Mouse (Mus musculus) hindbrain, embryonic 13.5 days (tissue): ENCODE results near the gene Glipr2. TPM values are rescaled to one million over a fixed set of nuclear protein-coding genes. Genes with fewer than 3 reads are reported as not detected.

Experiments used
- ATAC-seq: fragments of 200-750 bp; cut with Nextera tagmentation; 2 replicates; pipeline ENCODE4 v1.8.0; 2017; ENCODE audit warnings: moderate TSS enrichment; ENCODE audit not compliant: low FRiP score
- H3K27ac ChIP-seq: fragments of 300-500 bp; sonication (generic); 2 replicates; pipeline ENCODE4 v1.5.1; 2015; ENCODE audit warnings: inconsistent platforms, mild to moderate bottlenecking, moderate library complexity
- H3K27me3 ChIP-seq: fragments of 300-500 bp; sonication (generic); 2 replicates; pipeline ENCODE4 v1.6.1; 2015; ENCODE audit warnings: mild to moderate bottlenecking, inconsistent platforms
- H3K36me3 ChIP-seq: fragments of 300-500 bp; sonication (generic); 2 replicates; pipeline ENCODE4 v1.6.1; 2015; ENCODE audit warnings: mild to moderate bottlenecking, inconsistent platforms
- H3K4me1 ChIP-seq: fragments of 300-500 bp; sonication (generic); replicated peaks from 2 replicates; pipeline ENCODE4 v1.6.1; 2015; ENCODE audit warnings: inconsistent platforms
- H3K4me2 ChIP-seq: fragments of 300-500 bp; sonication (generic); 2 replicates; pipeline ENCODE4 v1.6.1; 2015; ENCODE audit warnings: inconsistent platforms, mild to moderate bottlenecking, moderate library complexity
- H3K4me3 ChIP-seq: fragments of 300-500 bp; sonication (generic); 2 replicates; pipeline ENCODE4 v1.5.1; 2015; ENCODE audit warnings: mild to moderate bottlenecking, inconsistent platforms
- H3K9ac ChIP-seq: fragments of 300-500 bp; sonication (generic); 2 replicates; pipeline ENCODE4 v1.6.1; 2015; ENCODE audit warnings: mild to moderate bottlenecking, inconsistent platforms
- H3K9me3 ChIP-seq: fragments of 300-500 bp; sonication (generic); 2 replicates; pipeline ENCODE4 v1.6.1; 2016; ENCODE audit warnings: inconsistent platforms
- WGBS: fragments of 180-500 bp; shearing (Covaris S2); methylation state at CpG from one replicate; pipeline ENCODE4 v1.1.7; 2015; 5-methylcytosine and 5-hydroxymethylcytosine counted together
- polyA plus RNA-seq: library from polyadenylated mRNA; unstranded; fragments of >200 nt; fragmentation: Nextera tagmentation; extraction: Ambion mirVana; gene quantifications from 2 replicates; pipeline ENCODE4 v1.2.1, GENCODE M21; 2015

Gene Glipr2
- 48.5 TPM in 2 replicates for polyA plus RNA-seq

DNA sequence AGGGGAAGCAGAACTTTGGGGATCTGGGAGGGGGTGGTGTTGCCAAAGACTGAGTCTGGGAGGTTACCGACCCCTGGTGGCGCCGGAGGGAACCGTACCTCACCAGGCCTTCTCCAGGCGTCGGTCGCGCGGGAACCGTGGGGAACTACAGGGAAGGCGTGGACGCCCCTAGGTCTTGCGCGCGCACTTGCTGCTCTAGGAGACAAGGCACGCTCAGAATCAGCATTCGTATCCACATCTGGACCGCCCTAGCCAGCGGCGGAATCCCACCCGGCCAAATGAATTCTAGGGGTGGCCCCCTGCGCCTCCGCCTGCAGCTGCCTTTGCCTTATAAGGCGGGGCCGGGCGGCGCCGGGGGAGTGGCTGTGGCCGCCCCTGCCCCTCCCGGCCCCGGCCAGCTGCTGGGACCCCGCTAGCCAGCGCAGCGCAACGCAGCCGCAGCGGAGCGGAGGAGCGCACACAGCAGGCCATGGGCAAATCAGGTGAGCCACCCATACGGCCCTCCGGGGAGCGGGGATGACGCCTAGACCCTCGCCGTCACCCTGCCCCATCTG, at the start of gene Glipr2:
Glipr2 (plus strand) TSS at position 110 of the 554 bp plus-strand sequence.
- H3K9ac ChIP-seq, result peak within 1 kb of the TSS; percentile 87
- under 1% methylated on average over 45 of the region's 45 CpGs for WGBS
- H3K9me3 ChIP-seq, result no peaks in the 10 kb centered on the region
- peak within 1 kb of the TSS; percentile 88 for H3K27ac ChIP-seq
- peak; percentile 89 for ATAC-seq
- peaks cover 9% of the 10 kb centered on the region; the same call in 1 of the 2 replicates for H3K27me3 ChIP-seq
- peak within 1 kb of the TSS; percentile 77 for H3K4me3 ChIP-seq
- peaks cover 22% of the 10 kb centered on the region for H3K4me1 ChIP-seq
- no peaks in the 10 kb centered on the region for H3K36me3 ChIP-seq
- H3K4me2 ChIP-seq, result peak within 1 kb of the TSS; percentile 91

DNA sequence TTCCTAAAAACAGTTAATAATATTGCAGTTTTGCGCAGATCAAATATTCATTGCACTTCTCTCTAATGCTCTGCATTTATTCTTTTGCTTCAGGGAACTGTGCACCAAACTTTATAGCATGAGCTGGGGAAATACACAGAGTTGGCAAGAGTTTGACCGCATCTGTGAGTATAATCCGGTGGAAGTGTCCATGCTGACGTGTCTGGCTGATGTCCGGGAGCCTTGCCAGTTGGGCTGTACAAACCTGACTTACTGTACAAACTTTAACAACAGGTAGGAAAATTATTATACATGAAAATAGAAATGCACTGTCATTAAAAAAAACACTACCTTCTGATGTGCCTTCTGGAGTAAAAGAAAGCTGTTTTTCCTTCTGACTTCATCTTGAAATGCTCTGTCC, 39.0 kb upstream of the Glipr2 start:
- 95% methylated on average over 5 of the region's 5 CpGs for WGBS
- Histone ChIP-seq H3K36me3 (peaks cover 57% of the 10 kb centered on the region), H3K4me2 (no peak overlapping the region), H3K27me3 (no peaks in the 10 kb centered on the region), H3K9ac (no peak overlapping the region), H3K4me1 (no peaks in the 10 kb centered on the region), H3K9me3 (no peaks in the 10 kb centered on the region), H3K4me3 (no peak overlapping the region), H3K27ac (no peak overlapping the region)
- ATAC-seq, result no peak

DNA sequence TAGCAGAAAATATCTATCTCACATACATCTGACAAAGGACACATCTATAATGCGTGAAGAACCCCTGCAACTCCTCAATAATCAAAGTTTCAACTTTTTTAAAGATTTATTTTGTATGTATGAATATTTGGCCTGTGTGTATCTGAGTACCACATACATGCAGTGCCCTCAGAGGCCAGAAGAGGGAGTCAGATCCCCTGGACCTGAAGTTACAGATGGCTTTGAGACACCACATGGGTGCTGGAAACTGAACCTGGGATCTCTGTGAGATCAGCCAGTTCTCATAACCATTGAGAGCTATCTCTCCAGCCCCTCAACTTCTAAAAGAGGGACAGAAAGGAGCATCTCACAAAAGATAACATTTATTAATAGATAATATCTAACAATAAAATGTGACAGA, 36.6 kb upstream of the Glipr2 start:
- H3K9ac ChIP-seq, result no peak overlapping the region
- H3K36me3 ChIP-seq, result peaks cover 61% of the 10 kb centered on the region
- H3K27ac ChIP-seq, result no peak overlapping the region
- 95% methylated on average over 1 of the region's 1 CpGs for WGBS
- no peak overlapping the region for H3K4me2 ChIP-seq
- no peaks in the 10 kb centered on the region for H3K27me3 ChIP-seq
- no peaks in the 10 kb centered on the region for H3K4me1 ChIP-seq
- no peak overlapping the region for H3K4me3 ChIP-seq
- no peaks in the 10 kb centered on the region for H3K9me3 ChIP-seq
- ATAC-seq, result no peak

DNA sequence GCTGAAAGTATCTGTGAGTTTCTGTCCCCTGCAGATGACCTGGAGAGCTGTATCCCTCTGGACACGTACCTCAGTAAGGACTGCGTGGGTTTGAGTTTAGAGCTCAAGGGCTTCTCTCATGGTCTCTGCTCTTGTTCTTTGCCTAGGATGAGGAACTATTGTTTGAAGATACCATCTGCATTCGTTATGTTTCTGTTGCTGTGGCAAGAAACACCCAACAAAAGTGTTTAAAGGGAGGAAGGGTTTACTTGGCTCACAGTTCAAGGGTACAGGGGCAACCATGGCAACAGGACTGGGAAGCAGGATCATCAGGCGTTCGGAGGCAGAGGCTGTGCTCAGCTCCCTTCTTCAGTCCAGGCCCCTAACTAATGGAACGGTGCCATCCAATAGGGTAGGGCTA, 32.1 kb upstream of the Glipr2 start:
- Histone ChIP-seq H3K36me3 (peaks cover 69% of the 10 kb centered on the region), H3K27ac (no peak overlapping the region), H3K9me3 (no peaks in the 10 kb centered on the region), H3K4me3 (no peak overlapping the region), H3K27me3 (no peaks in the 10 kb centered on the region), H3K4me1 (no peaks in the 10 kb centered on the region), H3K9ac (no peak overlapping the region), H3K4me2 (no peak overlapping the region)
- WGBS, result 85% methylated on average over 6 of the region's 6 CpGs
- ATAC-seq, result no peak

DNA sequence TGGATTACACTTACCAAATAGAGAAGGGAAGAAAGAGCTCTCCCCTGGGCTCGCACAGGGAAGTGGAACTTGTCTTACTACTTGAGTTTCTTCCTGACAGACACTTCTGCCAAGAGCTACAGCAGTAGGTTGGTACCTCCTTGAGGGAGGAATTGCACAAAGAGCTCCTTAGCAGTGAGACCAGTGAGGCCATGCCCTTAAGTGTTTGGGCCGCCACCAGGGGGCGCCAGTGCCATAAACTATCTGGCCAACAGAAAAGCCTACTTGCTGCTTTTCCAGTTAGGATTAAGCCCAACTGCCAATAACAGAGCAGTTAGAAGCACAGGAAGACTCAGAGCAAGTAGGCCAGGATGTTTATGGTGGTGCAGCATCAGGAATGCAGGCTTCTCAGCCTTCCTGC, 31.4 kb upstream of the Glipr2 start:
- ATAC-seq, result no peak
- WGBS, result 15% methylated on average over 3 of the region's 3 CpGs
- Histone ChIP-seq H3K9me3 (no peaks in the 10 kb centered on the region), H3K27me3 (no peaks in the 10 kb centered on the region), H3K36me3 (peaks cover 69% of the 10 kb centered on the region), H3K4me3 (no peak overlapping the region), H3K9ac (no peak overlapping the region), H3K4me2 (no peak overlapping the region), H3K4me1 (no peaks in the 10 kb centered on the region), H3K27ac (no peak overlapping the region)

DNA sequence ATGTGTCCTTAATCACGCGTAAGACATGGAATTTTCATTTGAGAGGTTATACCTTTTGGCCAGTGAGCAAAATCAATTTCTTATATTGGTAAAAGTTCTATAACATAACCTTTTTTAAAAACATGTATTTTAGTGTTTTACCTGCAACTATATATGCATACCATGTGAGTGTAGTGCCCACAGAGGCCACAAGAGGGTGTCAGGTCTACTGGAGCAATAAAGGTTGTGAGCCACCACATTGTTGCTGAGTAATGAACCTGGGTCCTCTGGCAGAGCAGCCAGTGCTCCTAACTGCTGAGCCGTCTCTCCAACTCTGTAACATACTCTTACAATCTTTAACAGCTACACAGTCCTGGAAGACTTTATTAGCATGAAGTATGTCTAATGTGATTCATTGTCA, 29.4 kb upstream of the Glipr2 start:
- Histone ChIP-seq H3K27me3 (no peaks in the 10 kb centered on the region), H3K36me3 (peaks cover 83% of the 10 kb centered on the region), H3K4me2 (no peak overlapping the region), H3K9ac (no peak overlapping the region), H3K27ac (no peak overlapping the region), H3K9me3 (no peaks in the 10 kb centered on the region), H3K4me3 (no peak overlapping the region), H3K4me1 (no peaks in the 10 kb centered on the region)
- WGBS, result 91% methylated on average over 3 of the region's 3 CpGs
- no peak for ATAC-seq

DNA sequence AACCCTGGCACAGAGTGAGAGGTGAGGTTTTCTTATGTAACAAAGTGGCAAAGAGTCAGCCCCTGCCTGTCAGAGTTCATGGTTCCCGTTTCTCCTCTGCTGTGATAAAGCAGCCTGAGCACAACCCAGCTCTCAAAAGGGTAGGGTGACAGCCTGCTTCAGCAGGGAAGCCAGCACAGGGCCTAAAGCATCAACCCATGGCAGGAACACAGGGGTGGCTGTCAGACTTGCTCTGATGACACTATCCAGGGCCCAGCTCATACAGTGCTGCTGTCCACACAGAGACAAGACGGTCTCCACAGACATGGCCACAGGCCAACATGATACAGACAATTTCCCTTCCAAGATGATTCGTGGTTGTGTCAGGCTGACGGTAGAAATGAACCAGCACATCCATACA, 25.3 kb upstream of the Glipr2 start:
- Histone ChIP-seq H3K36me3 (peaks cover 85% of the 10 kb centered on the region), H3K4me1 (no peaks in the 10 kb centered on the region), H3K9me3 (no peaks in the 10 kb centered on the region), H3K9ac (no peak overlapping the region), H3K27me3 (no peaks in the 10 kb centered on the region), H3K27ac (no peak overlapping the region), H3K4me3 (no peak overlapping the region), H3K4me2 (no peak overlapping the region)
- 96% methylated on average over 4 of the region's 4 CpGs for WGBS
- ATAC-seq, result no peak

DNA sequence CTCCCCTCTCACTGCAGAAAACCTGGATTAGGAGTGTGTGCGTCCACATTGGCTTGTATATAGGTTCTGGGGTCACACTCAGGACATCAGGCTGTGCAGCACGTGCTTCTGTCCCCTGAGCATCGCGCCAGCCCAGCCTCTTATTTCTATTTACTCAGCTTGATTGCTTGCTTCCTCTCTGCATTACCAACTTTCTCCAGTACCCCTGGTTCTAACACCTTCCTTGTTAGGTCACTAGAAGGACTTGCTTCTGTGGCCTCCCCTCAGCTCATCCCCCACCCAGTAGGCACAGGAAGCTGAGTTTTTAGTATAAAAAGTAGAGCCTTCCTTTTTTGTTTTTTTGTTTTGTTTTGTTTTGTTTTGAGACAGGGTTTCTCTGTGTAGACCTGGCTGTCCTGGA, 21.0 kb upstream of the Glipr2 start:
- Histone ChIP-seq H3K9me3 (no peaks in the 10 kb centered on the region), H3K4me3 (no peak overlapping the region)
- WGBS, result 91% methylated on average over 4 of the region's 4 CpGs

DNA sequence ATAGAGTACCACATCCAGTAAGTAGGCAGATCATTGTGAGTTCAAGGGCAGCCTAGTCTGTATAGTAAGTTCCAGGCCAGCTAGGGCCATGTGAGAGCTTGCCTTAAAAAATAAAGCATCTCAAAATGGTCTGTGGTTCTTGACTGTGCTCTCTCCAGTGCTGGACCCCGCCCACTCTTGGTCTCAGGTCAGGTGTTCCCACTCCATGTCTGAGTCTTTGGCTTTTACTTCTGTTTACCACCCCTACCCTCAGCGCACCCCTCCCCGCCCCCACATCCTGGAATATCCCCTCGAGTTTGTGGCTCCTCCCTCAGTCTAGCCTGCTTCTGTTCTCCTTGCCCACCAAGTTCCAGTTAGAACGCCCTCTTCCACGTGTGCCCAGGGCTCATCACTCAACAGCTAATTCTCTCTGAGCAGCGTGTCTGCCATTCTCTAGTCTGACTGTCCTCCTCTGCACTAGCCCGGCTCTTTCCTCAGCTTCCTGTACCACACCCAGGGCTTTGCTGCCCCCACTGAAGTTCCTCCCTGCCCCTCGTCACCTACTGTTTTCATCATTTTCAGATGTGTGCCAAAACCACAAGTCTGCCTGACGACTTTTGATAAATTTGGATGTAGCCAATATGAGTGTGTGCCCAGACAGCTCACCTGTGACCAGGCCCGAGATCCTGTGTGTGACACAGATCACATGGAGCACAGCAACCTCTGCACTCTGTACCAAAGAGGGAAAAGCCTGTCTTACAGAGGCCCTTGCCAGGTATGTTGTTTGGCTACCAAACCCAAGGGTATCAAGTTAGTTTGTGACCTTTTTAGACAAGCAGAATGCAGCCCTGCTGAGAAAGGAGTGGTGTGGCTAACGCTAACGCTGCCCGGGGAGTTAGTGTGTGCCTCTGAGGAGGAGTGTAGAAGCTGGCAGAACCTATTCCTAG, 20.2 kb upstream of the Glipr2 start:
- no peaks in the 10 kb centered on the region for H3K4me1 ChIP-seq
- H3K27me3 ChIP-seq, result no peaks in the 10 kb centered on the region
- no peak overlapping the region for H3K9ac ChIP-seq
- 83% methylated on average over 14 of the region's 14 CpGs for WGBS
- H3K4me3 ChIP-seq, result no peak overlapping the region
- H3K36me3 ChIP-seq, result peaks cover 80% of the 10 kb centered on the region
- H3K27ac ChIP-seq, result no peak overlapping the region
- no peak for ATAC-seq
- H3K9me3 ChIP-seq, result no peaks in the 10 kb centered on the region
- H3K4me2 ChIP-seq, result no peak overlapping the region

More for the DNA sequence above, 21.0 kb upstream of the Glipr2 start:
- ATAC-seq, result no peak
- H3K36me3 ChIP-seq, result peaks cover 80% of the 10 kb centered on the region
- H3K27ac ChIP-seq, result no peak overlapping the region
- no peaks in the 10 kb centered on the region for H3K4me1 ChIP-seq
- H3K9ac ChIP-seq, result no peak overlapping the region
- no peaks in the 10 kb centered on the region for H3K27me3 ChIP-seq
- no peak overlapping the region for H3K4me2 ChIP-seq

DNA sequence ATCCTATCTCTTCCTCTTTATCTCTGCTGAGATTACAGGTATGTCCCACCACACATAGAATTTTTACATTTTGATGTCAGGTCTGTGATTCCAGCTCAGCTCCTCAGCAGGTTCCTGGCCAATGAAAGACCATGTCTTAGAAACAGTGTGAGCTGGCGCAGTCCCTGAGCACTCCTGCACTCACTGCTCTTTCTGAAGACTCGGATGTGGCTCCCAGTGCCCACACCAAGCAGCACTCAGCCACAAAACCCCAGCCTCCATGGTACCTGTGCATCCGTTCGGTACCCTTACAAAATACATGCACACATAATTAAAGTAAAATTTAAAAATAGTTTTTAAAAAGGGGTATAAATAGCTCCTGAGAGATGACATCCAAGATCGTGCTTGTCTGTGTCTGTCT, 15.9 kb upstream of the Glipr2 start:
- ATAC-seq, result no peak
- Histone ChIP-seq H3K4me1 (no peaks in the 10 kb centered on the region), H3K4me3 (no peak overlapping the region), H3K36me3 (peaks cover 84% of the 10 kb centered on the region), H3K27me3 (no peaks in the 10 kb centered on the region), H3K27ac (no peak overlapping the region), H3K9me3 (no peaks in the 10 kb centered on the region), H3K4me2 (no peak overlapping the region), H3K9ac (no peak overlapping the region)
- 90% methylated on average over 5 of the region's 5 CpGs for WGBS

DNA sequence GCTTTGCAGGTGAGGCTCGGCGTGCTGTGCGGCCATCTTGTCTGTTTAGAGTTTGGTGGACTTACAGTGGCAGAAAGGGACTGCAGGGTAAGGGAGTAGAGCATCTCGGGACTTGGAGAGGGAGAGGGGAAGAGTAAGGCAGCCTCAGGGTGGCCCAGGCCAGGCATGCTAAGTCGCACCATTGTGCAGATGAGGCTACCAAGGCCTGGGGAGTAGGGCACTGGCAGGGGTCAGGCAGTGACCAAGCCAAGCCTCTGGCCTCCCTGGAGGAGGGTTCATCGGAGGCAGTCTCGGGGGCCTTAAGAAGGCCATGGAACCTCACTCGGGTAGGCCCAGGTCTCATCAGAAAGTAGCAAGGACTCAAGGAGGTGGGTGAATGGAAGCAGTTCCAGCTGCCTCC, 14.8 kb upstream of the Glipr2 start:
- Histone ChIP-seq H3K4me1 (no peaks in the 10 kb centered on the region), H3K27ac (no peak overlapping the region), H3K9me3 (no peaks in the 10 kb centered on the region), H3K9ac (no peak overlapping the region), H3K36me3 (peaks cover 82% of the 10 kb centered on the region), H3K4me3 (no peak overlapping the region), H3K4me2 (no peak overlapping the region), H3K27me3 (no peaks in the 10 kb centered on the region)
- ATAC-seq, result no peak
- 95% methylated on average over 8 of the region's 8 CpGs for WGBS

DNA sequence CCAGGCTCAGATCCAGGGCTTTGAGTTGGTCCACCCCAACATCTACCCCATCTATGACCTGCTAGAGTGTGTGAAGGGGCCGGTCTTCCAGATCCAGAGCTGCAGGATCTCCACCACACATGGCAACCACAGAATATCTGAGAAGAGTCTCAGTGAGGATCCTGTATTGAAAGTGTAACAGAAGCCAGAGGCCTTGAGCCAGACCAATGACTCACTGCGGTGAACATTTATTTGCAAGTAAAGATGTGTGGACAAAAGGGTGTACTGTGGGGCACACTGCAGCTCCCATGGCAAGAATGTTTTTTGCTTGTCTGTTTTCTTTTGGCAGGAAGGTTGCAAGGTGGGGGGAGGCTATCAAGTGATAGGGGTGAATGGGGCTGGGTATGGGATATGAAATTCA, 9.6 kb upstream of the Glipr2 start:
- 96% methylated on average over 2 of the region's 2 CpGs for WGBS
- no peak for ATAC-seq
- no peaks in the 10 kb centered on the region for H3K4me1 ChIP-seq

More for the DNA sequence above, 9.6 kb upstream of the Glipr2 start:
- H3K36me3 ChIP-seq, result peaks cover 39% of the 10 kb centered on the region
- H3K27me3 ChIP-seq, result no peaks in the 10 kb centered on the region
- no peak overlapping the region for H3K4me3 ChIP-seq
- no peaks in the 10 kb centered on the region for H3K9me3 ChIP-seq
- no peak overlapping the region for H3K4me2 ChIP-seq
- no peak overlapping the region for H3K27ac ChIP-seq
- H3K9ac ChIP-seq, result no peak overlapping the region
